Mouse (Mus musculus) olfactory bulb, adult 2 months (tissue): ENCODE measurements at regions not wholly inside any gene's neighbourhood (a gene's known extent, or its start where the extent isn't known, plus 50 kb on each side); places are given as distances from the start of the nearest gene placed in this dataset.

Experiments
- CTCF ChIP-seq: fragments of 200-500 bp; IDR thresholded peaks from 2 replicates; pipeline ENCODE4 v1.5.1; 2012; ENCODE audit warnings: low read depth, mild to moderate bottlenecking, low read length, moderate library complexity; ENCODE audit not compliant: insufficient read depth
- POLR2A ChIP-seq: fragments of 200-500 bp; IDR thresholded peaks from 2 replicates; pipeline ENCODE4 v1.6.1; 2012; ENCODE audit warnings: mild to moderate bottlenecking, low read depth, low read length, moderate library complexity; ENCODE audit not compliant: insufficient read depth

- TF ChIP-seq POLR2A (no peak), CTCF (no peak)
These were observed 148.5 kb upstream of the Fn1 start for GRCm38 (mm10) chr1:71801283-71802066.
